Mouse (Mus musculus): ENCODE measurements at regions not wholly inside any gene's neighbourhood (a gene's known extent, or its start where the extent isn't known, plus 50 kb on each side); places are given as distances from the start of the nearest gene placed in this dataset.

- WGBS: 36% methylated on average over 2 of the region's 2 CpGs
- H3K4me2 ChIP-seq (replicated peaks): no peak overlapping the region
Observed at GRCm38 (mm10) chr2:139055249-139055648, 438.5 kb upstream of the Sptlc3 start.

GRCm38 (mm10) chr2:139069276-139069961, 424.3 kb upstream of the Sptlc3 start:
- Histone ChIP-seq H3K4me2 (replicated peaks) (no peak overlapping the region), H3K27me3 (replicated peaks) (no peaks in the 10 kb centered on the region), H3K9me3 (no peaks in the 10 kb centered on the region), H3K4me1 (replicated peaks) (no peaks in the 10 kb centered on the region), H3K4me3 (replicated peaks) (no peak overlapping the region), H3K9ac (no peak overlapping the region), H3K27ac (no peak overlapping the region), H3K36me3 (no peaks in the 10 kb centered on the region)
- ATAC-seq: no peak
- WGBS: 83% methylated on average over 6 of the region's 6 CpGs

More at GRCm38 (mm10) chr2:139055249-139055648, 438.5 kb upstream of the Sptlc3 start:
- H3K9ac ChIP-seq: no peak overlapping the region
- no peak overlapping the region for H3K4me3 ChIP-seq (replicated peaks)
- no peaks in the 10 kb centered on the region for H3K4me1 ChIP-seq (replicated peaks)
- ATAC-seq: no peak
- no peak overlapping the region for H3K27ac ChIP-seq
- no peaks in the 10 kb centered on the region for H3K9me3 ChIP-seq
- no peaks in the 10 kb centered on the region for H3K27me3 ChIP-seq (replicated peaks)
- H3K36me3 ChIP-seq: no peaks in the 10 kb centered on the region

GRCm38 (mm10) chr2:139071690-139072089, 422.0 kb upstream of the Sptlc3 start:
- H3K36me3 ChIP-seq: no peaks in the 10 kb centered on the region
- no peak overlapping the region for H3K9ac ChIP-seq
- no peak overlapping the region for H3K4me2 ChIP-seq (replicated peaks)
- H3K27ac ChIP-seq: no peak overlapping the region
- H3K4me1 ChIP-seq (replicated peaks): no peaks in the 10 kb centered on the region
- H3K27me3 ChIP-seq (replicated peaks): no peaks in the 10 kb centered on the region
- H3K9me3 ChIP-seq: no peaks in the 10 kb centered on the region
- no peak for ATAC-seq
- H3K4me3 ChIP-seq (replicated peaks): no peak overlapping the region
- WGBS: 34% methylated on average over 1 of the region's 1 CpGs

GRCm38 (mm10) chr2:139093487-139094066, 400.1 kb upstream of the Sptlc3 start:
- WGBS: 75% methylated on average over 6 of the region's 6 CpGs
- Histone ChIP-seq H3K4me1 (replicated peaks) (no peaks in the 10 kb centered on the region), H3K9ac (no peak overlapping the region), H3K27me3 (replicated peaks) (no peaks in the 10 kb centered on the region), H3K4me2 (replicated peaks) (no peak overlapping the region), H3K4me3 (replicated peaks) (no peak overlapping the region), H3K27ac (no peak overlapping the region), H3K9me3 (no peaks in the 10 kb centered on the region), H3K36me3 (no peaks in the 10 kb centered on the region)
- ATAC-seq: no peak

- Histone ChIP-seq H3K4me2 (replicated peaks) (no peak overlapping the region), H3K4me1 (replicated peaks) (no peaks in the 10 kb centered on the region)
- 84% methylated on average over 1 of the region's 1 CpGs for WGBS
Observed at GRCm38 (mm10) chr2:139111669-139112068, 382.0 kb upstream of the Sptlc3 start.

GRCm38 (mm10) chr2:139114523-139114922, 379.2 kb upstream of the Sptlc3 start:
- Histone ChIP-seq H3K9me3 (no peaks in the 10 kb centered on the region), H3K27ac (no peak overlapping the region), H3K36me3 (no peaks in the 10 kb centered on the region), H3K4me2 (replicated peaks) (no peak overlapping the region), H3K9ac (no peak overlapping the region), H3K4me3 (replicated peaks) (no peak overlapping the region), H3K27me3 (replicated peaks) (no peaks in the 10 kb centered on the region), H3K4me1 (replicated peaks) (no peaks in the 10 kb centered on the region)
- ATAC-seq: no peak
- 87% methylated on average over 4 of the region's 4 CpGs for WGBS

More at GRCm38 (mm10) chr2:139111669-139112068, 382.0 kb upstream of the Sptlc3 start:
- Histone ChIP-seq H3K27me3 (replicated peaks) (no peaks in the 10 kb centered on the region), H3K9ac (no peak overlapping the region), H3K4me3 (replicated peaks) (no peak overlapping the region), H3K27ac (no peak overlapping the region), H3K36me3 (no peaks in the 10 kb centered on the region), H3K9me3 (no peaks in the 10 kb centered on the region)
- no peak for ATAC-seq

GRCm38 (mm10) chr2:139120905-139121304, 372.8 kb upstream of the Sptlc3 start:
- Histone ChIP-seq H3K4me1 (replicated peaks) (no peaks in the 10 kb centered on the region), H3K4me3 (replicated peaks) (no peak overlapping the region), H3K36me3 (no peaks in the 10 kb centered on the region), H3K27ac (no peak overlapping the region), H3K9ac (no peak overlapping the region), H3K9me3 (no peaks in the 10 kb centered on the region), H3K27me3 (replicated peaks) (no peaks in the 10 kb centered on the region), H3K4me2 (replicated peaks) (no peak overlapping the region)
- ATAC-seq: no peak
- WGBS: 92% methylated on average over 1 of the region's 1 CpGs

- Histone ChIP-seq H3K4me2 (replicated peaks) (no peak overlapping the region), H3K36me3 (no peaks in the 10 kb centered on the region), H3K27me3 (replicated peaks) (no peaks in the 10 kb centered on the region), H3K9me3 (no peaks in the 10 kb centered on the region), H3K4me1 (replicated peaks) (no peaks in the 10 kb centered on the region), H3K4me3 (replicated peaks) (no peak overlapping the region), H3K9ac (no peak overlapping the region), H3K27ac (no peak overlapping the region)
- no peak for ATAC-seq
- 47% methylated on average over 1 of the region's 1 CpGs for WGBS
Observed at GRCm38 (mm10) chr2:139132121-139132520, 361.6 kb upstream of the Sptlc3 start.

GRCm38 (mm10) chr2:139147004-139147403, 346.7 kb upstream of the Sptlc3 start:
- no peaks in the 10 kb centered on the region for H3K36me3 ChIP-seq
- H3K4me2 ChIP-seq (replicated peaks): no peak overlapping the region
- H3K9ac ChIP-seq: no peak overlapping the region
- H3K4me1 ChIP-seq (replicated peaks): no peaks in the 10 kb centered on the region
- no peak overlapping the region for H3K27ac ChIP-seq
- no peaks in the 10 kb centered on the region for H3K9me3 ChIP-seq
- H3K4me3 ChIP-seq (replicated peaks): no peak overlapping the region
- H3K27me3 ChIP-seq (replicated peaks): no peaks in the 10 kb centered on the region
- no peak for ATAC-seq
- 66% methylated on average over 1 of the region's 1 CpGs for WGBS

GRCm38 (mm10) chr2:139179641-139180040, 314.1 kb upstream of the Sptlc3 start:
- H3K9ac ChIP-seq: no peak overlapping the region
- no peak overlapping the region for H3K27ac ChIP-seq
- 79% methylated on average over 2 of the region's 2 CpGs for WGBS

GRCm38 (mm10) chr2:139198281-139198680, 295.4 kb upstream of the Sptlc3 start:
- WGBS: 69% methylated on average over 2 of the region's 2 CpGs
- no peaks in the 10 kb centered on the region for H3K36me3 ChIP-seq
- no peak overlapping the region for H3K4me3 ChIP-seq (replicated peaks)
- H3K4me1 ChIP-seq (replicated peaks): no peaks in the 10 kb centered on the region
- H3K27ac ChIP-seq: no peak overlapping the region
- H3K9ac ChIP-seq: no peak overlapping the region
- no peaks in the 10 kb centered on the region for H3K27me3 ChIP-seq (replicated peaks)
- H3K4me2 ChIP-seq (replicated peaks): no peak overlapping the region
- H3K9me3 ChIP-seq: no peaks in the 10 kb centered on the region
- no peak for ATAC-seq

More at GRCm38 (mm10) chr2:139179641-139180040, 314.1 kb upstream of the Sptlc3 start:
- no peaks in the 10 kb centered on the region for H3K36me3 ChIP-seq
- H3K9me3 ChIP-seq: no peaks in the 10 kb centered on the region
- no peak overlapping the region for H3K4me2 ChIP-seq (replicated peaks)
- no peak overlapping the region for H3K4me3 ChIP-seq (replicated peaks)
- no peaks in the 10 kb centered on the region for H3K4me1 ChIP-seq (replicated peaks)
- H3K27me3 ChIP-seq (replicated peaks): no peaks in the 10 kb centered on the region
- ATAC-seq: no peak

- 67% methylated on average over 1 of the region's 1 CpGs for WGBS
- no peaks in the 10 kb centered on the region for H3K4me1 ChIP-seq (replicated peaks)
- ATAC-seq: no peak
Observed at GRCm38 (mm10) chr2:139207649-139208048, 286.1 kb upstream of the Sptlc3 start.

More at GRCm38 (mm10) chr2:139207649-139208048, 286.1 kb upstream of the Sptlc3 start:
- Histone ChIP-seq H3K27ac (no peak overlapping the region), H3K9me3 (no peaks in the 10 kb centered on the region), H3K4me2 (replicated peaks) (no peak overlapping the region), H3K36me3 (no peaks in the 10 kb centered on the region), H3K27me3 (replicated peaks) (no peaks in the 10 kb centered on the region), H3K4me3 (replicated peaks) (no peak overlapping the region), H3K9ac (no peak overlapping the region)

Data from intestine, embryonic 15.5 days (tissue).